9 mouse cellular contexts compared by ENCODE assay signal in the genomic region with DNA sequence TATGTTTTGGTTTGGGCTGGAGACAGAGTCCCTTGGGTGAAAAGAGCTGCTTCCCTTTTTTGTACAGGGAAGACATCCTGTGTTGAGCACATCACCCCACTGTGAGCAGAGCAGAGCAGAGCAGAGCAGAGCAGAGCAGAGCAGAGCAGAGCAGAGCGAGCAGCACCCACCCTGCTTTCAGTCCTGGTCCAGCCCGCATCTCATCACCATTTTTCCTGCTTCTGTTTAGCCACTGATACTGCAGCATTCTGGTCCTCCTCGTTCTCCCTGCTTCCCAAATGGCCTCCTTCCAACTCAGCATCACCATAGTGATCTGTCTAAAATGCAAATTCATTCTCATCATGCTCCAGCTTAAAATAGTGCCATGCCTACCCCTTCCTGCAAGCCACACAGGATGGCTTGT.
DNase-seq lines count a peak whose midpoint lies in the region; ATAC-seq lines count a peak whose summit lies in the region.
"Had no signal": no experiment of that assay in that cellular context is flagged by ENCODE, and none has a peak within 500 bp of the region (broad histone marks: within the 10 kb centered on the region; RNA-seq: fewer than 3 reads in every experiment).

No protein-coding gene starts in this region.

- intact Hi-C loops in left cerebral cortex, postnatal 36 days (cut with DNase I), result loop anchor here (2.0 kb wide), 2 partner anchors 142 to 214 kb away; no protein-coding TSS in a partner anchor
- intact Hi-C loops in gastrocnemius, postnatal 14 days (cut with DNase I; ENCODE audit: low total_unique reads), result no loop called here

- no peak overlapping the region for H3K4me2 ChIP-seq in midbrain, embryonic 12.5 days (replicated peaks)
- H3K4me2 ChIP-seq in hindbrain, embryonic 15.5 days, result no peak overlapping the region

- WGBS in midbrain, embryonic 12.5 days, result 50% methylated on average over 3 of the region's 3 CpGs
- 70% methylated on average over 3 of the region's 3 CpGs for WGBS in midbrain, embryonic 10.5 days
- WGBS in hindbrain, embryonic 15.5 days, result 40% methylated on average over 3 of the region's 3 CpGs

- no peak overlapping the region for H3K4me3 ChIP-seq in midbrain, embryonic 12.5 days
- no peak overlapping the region for H3K4me3 ChIP-seq in midbrain, embryonic 10.5 days
- H3K4me3 ChIP-seq in hindbrain, embryonic 15.5 days, result no peak overlapping the region

- H3K27ac ChIP-seq in midbrain, embryonic 12.5 days (replicated peaks), result no peak overlapping the region
- no peak overlapping the region for H3K27ac ChIP-seq in midbrain, embryonic 10.5 days (replicated peaks)
- H3K27ac ChIP-seq in hindbrain, embryonic 15.5 days (replicated peaks), result no peak overlapping the region

- DNase-seq in midbrain, embryonic 10.5 days (ENCODE audit: low spot score), result no peak
- DNase-seq in left cerebral cortex, postnatal 36 days (ENCODE audit: low spot score in 2 of 2), result peak; percentile 76 to 79
- no peak for DNase-seq in gastrocnemius, postnatal 14 days
- DNase-seq in gastrocnemius, postnatal 25 days, result no peak
- DNase-seq in thymus, postnatal 36 days, result no peak
- no peak for DNase-seq in heart, adult 11 months
- DNase-seq: adrenal gland, adult 2 months had no signal

- 0 out of 2 replicates have a peak, but pooled peaks have one; percentile 56 for ATAC-seq in midbrain, embryonic 12.5 days (ENCODE audit: low FRiP score, low read depth)
- ATAC-seq in hindbrain, embryonic 15.5 days (ENCODE audit: low FRiP score, low read depth), result peak; percentile 89

- H3K9me3 ChIP-seq in midbrain, embryonic 12.5 days, result no peaks in the 10 kb centered on the region
- H3K9me3 ChIP-seq in midbrain, embryonic 10.5 days (replicated peaks), result no peaks in the 10 kb centered on the region
- no peaks in the 10 kb centered on the region for H3K9me3 ChIP-seq in hindbrain, embryonic 15.5 days

- no peaks in the 10 kb centered on the region for H3K27me3 ChIP-seq in midbrain, embryonic 12.5 days
- no peaks in the 10 kb centered on the region for H3K27me3 ChIP-seq in midbrain, embryonic 10.5 days (ENCODE audit: low read depth, poor library complexity, severe bottlenecking)
- H3K27me3 ChIP-seq in hindbrain, embryonic 15.5 days, result no peaks in the 10 kb centered on the region

- H3K9ac ChIP-seq in midbrain, embryonic 12.5 days (replicated peaks), result no peak overlapping the region
- no peak overlapping the region for H3K9ac ChIP-seq in hindbrain, embryonic 15.5 days

- no peaks in the 10 kb centered on the region for H3K4me1 ChIP-seq in midbrain, embryonic 12.5 days
- no peaks in the 10 kb centered on the region for H3K4me1 ChIP-seq in midbrain, embryonic 10.5 days
- no peaks in the 10 kb centered on the region for H3K4me1 ChIP-seq in hindbrain, embryonic 15.5 days (replicated peaks)

- H3K36me3 ChIP-seq in midbrain, embryonic 12.5 days, result no peaks in the 10 kb centered on the region
- no peaks in the 10 kb centered on the region for H3K36me3 ChIP-seq in midbrain, embryonic 10.5 days
- no peaks in the 10 kb centered on the region for H3K36me3 ChIP-seq in hindbrain, embryonic 15.5 days

Comparison
In these comparisons a context has a peak if more than half of its experiments do, and no peak if none do; other contexts are left out.
1. DNase-seq: peak in left cerebral cortex, postnatal 36 days (2 of 2); none in midbrain, embryonic 10.5 days (single experiment), gastrocnemius, postnatal 14 days (single experiment), gastrocnemius, postnatal 25 days (single experiment), thymus, postnatal 36 days (0 of 2) and heart, adult 11 months (single experiment).